Mouse (Mus musculus): Measurements from ENCODE around the gene Rrp9. TPM values are rescaled to one million over a fixed set of nuclear protein-coding genes. Genes with fewer than 3 reads are reported as not detected.

Gene Rrp9
- polyA plus RNA-seq, 1 experiment from 2014 or later, result 56.8 TPM

- DNase-seq (ENCODE audit: low spot score), result no peak
Observed at GRCm38 (mm10) chr9:106456325-106457162, 19.2 kb upstream of the Rrp9 start.

GRCm38 (mm10) chr9:106457163-106457559 lies 18.6 kb upstream of the Rrp9 start:
- DNase-seq (ENCODE audit: low spot score), result no peak

- DNase-seq (ENCODE audit: low spot score), result no peak
Observed at GRCm38 (mm10) chr9:106457920-106458319, 17.8 kb upstream of the Rrp9 start.

GRCm38 (mm10) chr9:106459946-106460345 lies 15.8 kb upstream of the Rrp9 start:
- no peak for DNase-seq (ENCODE audit: low spot score)

- no peak for DNase-seq (ENCODE audit: low spot score)
Observed at GRCm38 (mm10) chr9:106460401-106461025, 15.2 kb upstream of the Rrp9 start.

- DNase-seq (ENCODE audit: low spot score), result no peak
Observed at GRCm38 (mm10) chr9:106461026-106461415, 14.7 kb upstream of the Rrp9 start.

- no peak for DNase-seq (ENCODE audit: low spot score)
Observed at GRCm38 (mm10) chr9:106461641-106462429, 13.9 kb upstream of the Rrp9 start.

- DNase-seq (ENCODE audit: low spot score), result no peak
Observed at GRCm38 (mm10) chr9:106462430-106462800, 13.3 kb upstream of the Rrp9 start.

GRCm38 (mm10) chr9:106463122-106464063 lies 12.4 kb upstream of the Rrp9 start:
- no peak for DNase-seq (ENCODE audit: low spot score)

GRCm38 (mm10) chr9:106464751-106465541 lies 10.8 kb upstream of the Rrp9 start:
- DNase-seq (ENCODE audit: low spot score), result peak; percentile 21

GRCm38 (mm10) chr9:106465571-106466200 lies 10.1 kb upstream of the Rrp9 start, which contains the start of gene Gpr62:
Gpr62 (minus strand) TSS chr9:106465938.
- DNase-seq (ENCODE audit: low spot score), result no peak

- no peak for DNase-seq (ENCODE audit: low spot score)
Observed at GRCm38 (mm10) chr9:106466721-106467120, 9.0 kb upstream of the Rrp9 start.

- no peak for DNase-seq (ENCODE audit: low spot score)
Observed at GRCm38 (mm10) chr9:106467746-106468145, 8.0 kb upstream of the Rrp9 start.

- no peak for DNase-seq (ENCODE audit: low spot score)
Observed at GRCm38 (mm10) chr9:106469317-106469716, 6.4 kb upstream of the Rrp9 start.

GRCm38 (mm10) chr9:106469776-106470175 lies 6.0 kb upstream of the Rrp9 start:
- DNase-seq (ENCODE audit: low spot score), result no peak

- no peak for DNase-seq (ENCODE audit: low spot score)
Observed at GRCm38 (mm10) chr9:106470991-106471750, 4.6 kb upstream of the Rrp9 start.

- DNase-seq (ENCODE audit: low spot score), result no peak
Observed at GRCm38 (mm10) chr9:106471892-106472291, 3.9 kb upstream of the Rrp9 start.

- no peak for DNase-seq (ENCODE audit: low spot score)
Observed at GRCm38 (mm10) chr9:106472321-106472720, 3.4 kb upstream of the Rrp9 start.
